Mouse (Mus musculus): Measurements from ENCODE around the gene Sema6c.
A peak's percentile ranks its signal among the peaks of the same experiment; 100 is the strongest.
"Not testable (repeated sequence)": the region's sequence is repeated elsewhere in the genome, so short reads cannot be mapped to it uniquely, and the experiment has no call there.

The Sema6c gene

GRCm38 (mm10) chr3:95186888-95187287 lies 26.6 kb downstream of the Sema6c start:
- DNase-seq: no peak

DNA sequence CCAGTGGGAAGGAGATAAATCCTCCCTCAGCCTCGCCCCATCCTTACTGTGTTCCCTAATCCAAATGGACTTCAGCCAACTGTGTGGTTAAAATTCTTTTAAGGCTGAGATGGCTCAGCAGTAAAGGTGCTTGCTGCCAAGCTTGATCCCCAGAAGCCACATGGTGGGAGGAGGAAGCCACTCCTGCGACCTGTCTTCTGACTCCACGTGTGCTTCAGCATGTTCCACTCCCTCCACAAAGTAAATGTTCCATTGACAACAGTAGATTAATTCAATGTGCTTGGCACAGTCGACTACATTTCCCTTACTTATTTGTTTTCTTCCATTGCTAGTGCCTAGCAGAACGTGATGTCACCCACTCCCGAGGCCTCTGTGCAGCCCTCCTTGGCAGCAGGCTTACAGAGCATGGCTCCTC lies 34.5 kb downstream of the Sema6c start:
- no peak for DNase-seq

GRCm38 (mm10) chr3:95195772-95196171 lies 35.5 kb downstream of the Sema6c start:
- DNase-seq: no peak

- DNase-seq: no peak
These were observed 38.8 kb downstream of the Sema6c start for GRCm38 (mm10) chr3:95199101-95199500.

DNA sequence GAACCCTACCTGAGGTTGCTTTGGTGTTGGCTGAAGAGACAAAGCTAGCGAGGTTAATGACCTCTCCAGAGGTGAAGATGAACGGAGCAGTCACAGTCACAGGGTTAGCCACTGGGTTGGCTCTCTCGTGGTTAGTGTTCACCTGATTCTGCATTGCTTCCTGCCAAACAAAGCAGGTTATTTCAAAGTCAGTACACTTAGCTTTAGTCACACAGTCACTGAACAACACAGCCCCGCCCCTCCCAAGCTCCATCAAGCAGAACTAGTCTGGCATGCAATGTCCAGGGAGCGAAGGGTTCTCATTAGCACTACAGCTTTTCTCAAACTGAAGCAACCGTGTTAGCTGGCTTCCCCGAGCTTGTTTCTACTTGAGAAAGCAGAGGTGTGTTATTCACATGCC lies 39.9 kb downstream of the Sema6c start:
- no peak for DNase-seq

DNA sequence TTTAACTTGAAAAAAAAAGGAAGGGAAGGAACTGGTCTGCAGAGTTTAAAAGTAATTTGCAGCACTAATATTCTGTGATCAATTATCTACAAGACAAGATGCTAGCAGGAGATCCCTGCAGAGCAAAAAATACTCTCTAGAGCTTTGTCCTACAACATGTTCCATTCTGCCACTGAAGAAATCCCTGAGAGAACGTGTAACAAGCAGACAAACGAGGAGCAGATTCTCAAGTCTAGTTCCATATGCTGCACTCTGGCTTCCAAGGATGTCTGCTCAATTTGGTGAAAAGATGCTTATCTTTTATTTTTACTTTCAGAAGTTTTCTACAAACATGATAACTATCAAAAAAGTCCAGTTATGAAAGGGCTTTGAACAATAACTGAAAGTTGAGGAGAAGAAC lies 40.3 kb downstream of the Sema6c start:
- no peak for DNase-seq

DNA sequence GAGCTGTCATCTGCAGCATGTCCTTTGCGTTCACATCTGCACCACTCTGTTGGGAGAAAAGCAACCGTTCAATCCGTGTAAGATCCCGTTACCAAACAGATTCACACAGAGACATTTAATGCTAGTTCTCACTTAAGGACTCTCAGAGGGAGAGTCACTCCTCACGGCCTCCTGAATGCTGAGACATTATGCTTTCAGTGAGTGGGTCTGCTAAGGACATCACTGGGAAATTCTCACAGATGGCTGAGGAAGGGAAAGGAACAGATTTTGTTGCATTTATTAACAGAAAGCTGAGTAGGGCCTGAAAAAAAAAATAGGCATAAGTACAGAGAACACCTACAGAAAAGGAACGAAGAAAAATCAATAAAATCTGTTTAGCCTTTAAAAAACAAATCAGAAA lies 43.6 kb downstream of the Sema6c start:
- no peak for DNase-seq

DNA sequence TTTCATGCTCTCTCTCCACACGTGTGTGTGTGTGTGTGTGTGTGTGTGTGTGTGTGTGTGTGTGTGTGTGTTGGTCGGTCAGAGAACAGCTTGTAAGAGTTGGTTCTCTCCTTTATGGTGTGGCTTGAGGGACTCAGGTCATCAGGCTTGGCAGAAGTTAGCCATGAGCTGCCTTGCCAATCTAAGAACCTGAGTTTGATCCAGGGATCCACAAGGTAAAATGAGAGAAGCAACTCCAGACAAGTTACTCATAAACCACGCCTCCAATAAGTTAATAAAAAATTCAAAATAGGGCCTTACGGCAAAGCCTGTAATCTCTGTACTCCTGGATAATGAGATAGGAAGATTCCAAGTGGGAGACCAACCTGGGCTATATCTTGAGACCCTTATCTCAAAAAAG lies 48.0 kb downstream of the Sema6c start:
- no peak for DNase-seq

GRCm38 (mm10) chr3:95210585-95210984 lies 50.3 kb downstream of the Sema6c start:
- no peak for DNase-seq

GRCm38 (mm10) chr3:95212889-95213608 lies 52.8 kb downstream of the Sema6c start:
- not testable (repeated sequence) for DNase-seq

DNA sequence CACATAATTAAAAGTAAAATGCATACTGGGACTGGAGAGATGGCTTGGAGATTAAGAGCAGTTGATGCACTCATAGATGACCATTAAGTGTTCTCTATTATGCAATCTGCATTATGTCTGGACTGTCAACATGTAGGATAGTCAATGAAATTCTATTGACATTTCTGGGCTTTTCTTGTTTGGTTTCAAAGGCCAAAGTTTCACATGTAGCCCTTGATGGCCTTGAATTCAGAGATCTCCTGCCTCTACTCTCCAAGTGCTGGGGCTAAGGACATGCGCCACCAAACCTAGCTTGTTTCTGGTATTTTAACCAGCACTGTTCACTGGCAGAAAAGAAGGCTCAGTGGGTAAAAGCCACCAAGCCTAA lies 53.3 kb downstream of the Sema6c start:
- DNase-seq: no peak

DNA sequence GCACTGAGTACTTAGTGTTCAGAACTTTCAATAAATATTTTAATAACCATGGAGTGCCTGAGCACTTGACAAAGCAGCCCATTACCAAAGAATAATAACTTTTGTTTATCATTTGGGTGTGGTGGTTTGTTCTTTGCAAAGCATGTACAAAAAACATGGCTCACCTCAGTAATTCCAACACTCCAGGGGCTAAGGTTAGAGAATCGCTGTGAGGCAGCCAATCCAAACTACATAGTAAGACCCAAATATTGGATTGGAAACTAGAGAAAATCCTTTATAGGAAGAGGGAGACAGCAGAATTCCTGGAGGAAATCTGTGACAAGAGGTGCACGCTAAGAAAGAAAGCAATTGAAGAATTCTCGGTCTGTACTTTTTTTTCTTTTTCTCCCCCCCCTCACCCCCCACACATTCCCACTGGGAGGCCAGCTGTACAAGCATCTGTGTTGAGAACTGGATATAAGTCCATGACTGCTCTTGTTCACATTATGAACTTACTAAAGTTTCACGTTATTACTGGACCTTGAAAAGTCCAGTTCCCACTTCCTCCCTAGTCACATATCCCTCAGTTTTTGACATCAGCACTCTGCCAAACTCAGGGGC lies 56.5 kb downstream of the Sema6c start:
- no peak for DNase-seq

DNA sequence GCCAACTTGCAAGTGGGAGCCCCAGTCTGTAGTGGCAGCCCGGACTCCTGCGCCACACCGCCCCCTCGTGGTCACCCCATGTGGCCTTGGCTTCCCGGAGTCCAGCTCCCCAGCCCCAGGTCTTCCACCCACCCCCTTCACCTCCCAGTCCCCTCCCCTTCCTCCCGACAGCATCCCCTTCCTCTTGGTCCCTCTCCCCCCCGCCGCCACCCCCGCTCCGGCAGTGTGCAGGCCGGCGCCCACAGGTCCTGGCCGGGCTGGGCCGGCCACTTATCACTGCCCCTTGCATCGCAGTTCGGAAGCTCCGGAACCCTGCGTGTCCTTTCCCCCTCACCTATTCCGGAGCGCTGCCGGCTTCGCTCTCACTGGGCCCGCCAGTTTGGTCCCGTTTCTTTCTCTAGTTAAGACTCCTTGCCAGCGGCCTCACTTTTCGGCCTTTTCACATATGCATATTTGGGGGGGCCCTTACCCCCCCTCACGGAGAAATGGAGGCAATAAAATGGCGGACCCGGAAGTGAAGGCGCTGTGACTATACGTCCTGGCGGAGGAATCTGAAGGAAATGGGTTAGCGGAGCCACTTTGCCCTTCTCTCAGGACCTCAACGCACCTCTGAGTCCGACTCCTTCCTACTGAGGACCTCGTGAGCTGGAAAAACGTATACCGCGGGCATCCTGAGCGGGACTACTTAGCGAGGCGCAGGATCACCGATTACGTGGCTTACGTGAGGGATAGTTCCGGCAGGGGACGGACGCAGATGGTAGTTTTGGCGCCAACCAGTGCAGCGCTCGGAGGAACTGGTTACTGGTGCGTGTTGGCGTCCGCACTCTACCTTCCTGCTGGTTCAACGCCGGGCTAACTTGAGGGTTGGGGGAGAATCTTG lies 57.2 kb downstream of the Sema6c start, which contains the start of gene Gabpb2:
Gene Gabpb2 (minus strand): TSS at position 662 of the 880 bp plus-strand sequence.
- DNase-seq: peak; percentile 93

GRCm38 (mm10) chr3:95218466-95219137 lies 58.3 kb downstream of the Sema6c start:
- no peak for DNase-seq

GRCm38 (mm10) chr3:95223041-95223440 lies 62.8 kb downstream of the Sema6c start:
- DNase-seq: no peak

Measured in right cerebral cortex, postnatal 14 days (tissue).